Mouse (Mus musculus): Measurements from ENCODE around the gene Lrrc4c. TPM values are rescaled to one million over a fixed set of nuclear protein-coding genes. Genes with fewer than 3 reads are reported as not detected.

Gene Lrrc4c
- polyA plus RNA-seq, 1 experiment = not detected

- Histone ChIP-seq H3K27me3 (ENCODE audit: control insufficient read depth, insufficient read depth, low read length, poor library complexity, severe bottlenecking) (no peaks in the 10 kb centered on the region), H3K27ac (ENCODE audit: insufficient read depth, low read length) (no peak overlapping the region), H3K36me3 (ENCODE audit: control insufficient read depth, insufficient read depth, low read length, poor library complexity, severe bottlenecking) (no peaks in the 10 kb centered on the region), H3K4me3 (ENCODE audit: low read depth, low read length) (no peak overlapping the region), H3K9ac (ENCODE audit: low read depth, poor library complexity, severe bottlenecking) (no peak overlapping the region), H3K9me3 (replicated peaks; ENCODE audit: control insufficient read depth, insufficient read depth, low read length, poor library complexity, severe bottlenecking) (no peaks in the 10 kb centered on the region), H3K4me1 (ENCODE audit: control insufficient read depth, insufficient read depth, low read length) (no peaks in the 10 kb centered on the region)
- TF ChIP-seq POLR2A (IDR thresholded peaks at IDR 0.05; ENCODE audit: insufficient read depth, low read length) = no peak
- TF ChIP-seq EP300 (IDR thresholded peaks at IDR 0.05; ENCODE audit: insufficient read depth, low read depth, low read length) = no peak
- TF ChIP-seq CTCF (IDR thresholded peaks at IDR 0.05; ENCODE audit: low read depth, low read length) = no peak
Measured at GRCm38 (mm10) chr2:96763538-96763937, 445.6 kb downstream of the Lrrc4c start.

- TF ChIP-seq EP300 (IDR thresholded peaks at IDR 0.05; ENCODE audit: insufficient read depth, low read depth, low read length) = no peak
- TF ChIP-seq CTCF (IDR thresholded peaks at IDR 0.05; ENCODE audit: low read depth, low read length) = no peak
- TF ChIP-seq POLR2A (IDR thresholded peaks at IDR 0.05; ENCODE audit: insufficient read depth, low read length) = no peak
- no peaks in the 10 kb centered on the region for H3K9me3 ChIP-seq (replicated peaks; ENCODE audit: control insufficient read depth, insufficient read depth, low read length, poor library complexity, severe bottlenecking)
- no peak overlapping the region for H3K4me3 ChIP-seq (ENCODE audit: low read depth, low read length)
- no peaks in the 10 kb centered on the region for H3K36me3 ChIP-seq (ENCODE audit: control insufficient read depth, insufficient read depth, low read length, poor library complexity, severe bottlenecking)
- no peaks in the 10 kb centered on the region for H3K4me1 ChIP-seq (ENCODE audit: control insufficient read depth, insufficient read depth, low read length)
- H3K27me3 ChIP-seq (ENCODE audit: control insufficient read depth, insufficient read depth, low read length, poor library complexity, severe bottlenecking) = no peaks in the 10 kb centered on the region
- H3K27ac ChIP-seq (ENCODE audit: insufficient read depth, low read length) = no peak overlapping the region
- no peak overlapping the region for H3K9ac ChIP-seq (ENCODE audit: low read depth, poor library complexity, severe bottlenecking)
Measured at GRCm38 (mm10) chr2:96775376-96775775, 457.4 kb downstream of the Lrrc4c start.

GRCm38 (mm10) chr2:96796681-96797385 lies 478.9 kb downstream of the Lrrc4c start:
- no peak overlapping the region for H3K9ac ChIP-seq (ENCODE audit: low read depth, poor library complexity, severe bottlenecking)
- no peak for TF ChIP-seq POLR2A (IDR thresholded peaks at IDR 0.05; ENCODE audit: insufficient read depth, low read length)
- H3K9me3 ChIP-seq (replicated peaks; ENCODE audit: control insufficient read depth, insufficient read depth, low read length, poor library complexity, severe bottlenecking) = no peaks in the 10 kb centered on the region
- no peak overlapping the region for H3K27ac ChIP-seq (ENCODE audit: insufficient read depth, low read length)
- no peaks in the 10 kb centered on the region for H3K4me1 ChIP-seq (ENCODE audit: control insufficient read depth, insufficient read depth, low read length)
- no peaks in the 10 kb centered on the region for H3K36me3 ChIP-seq (ENCODE audit: control insufficient read depth, insufficient read depth, low read length, poor library complexity, severe bottlenecking)
- no peak overlapping the region for H3K4me3 ChIP-seq (ENCODE audit: low read depth, low read length)
- no peaks in the 10 kb centered on the region for H3K27me3 ChIP-seq (ENCODE audit: control insufficient read depth, insufficient read depth, low read length, poor library complexity, severe bottlenecking)

- Histone ChIP-seq H3K4me1 (ENCODE audit: control insufficient read depth, insufficient read depth, low read length) (no peaks in the 10 kb centered on the region), H3K9me3 (replicated peaks; ENCODE audit: control insufficient read depth, insufficient read depth, low read length, poor library complexity, severe bottlenecking) (no peaks in the 10 kb centered on the region), H3K36me3 (ENCODE audit: control insufficient read depth, insufficient read depth, low read length, poor library complexity, severe bottlenecking) (no peaks in the 10 kb centered on the region), H3K9ac (ENCODE audit: low read depth, poor library complexity, severe bottlenecking) (no peak overlapping the region), H3K27ac (ENCODE audit: insufficient read depth, low read length) (no peak overlapping the region), H3K4me3 (ENCODE audit: low read depth, low read length) (no peak overlapping the region), H3K27me3 (ENCODE audit: control insufficient read depth, insufficient read depth, low read length, poor library complexity, severe bottlenecking) (no peaks in the 10 kb centered on the region)
- TF ChIP-seq CTCF (IDR thresholded peaks at IDR 0.05; ENCODE audit: low read depth, low read length) = no peak
- no peak for TF ChIP-seq POLR2A (IDR thresholded peaks at IDR 0.05; ENCODE audit: insufficient read depth, low read length)
- TF ChIP-seq EP300 (IDR thresholded peaks at IDR 0.05; ENCODE audit: insufficient read depth, low read depth, low read length) = no peak
Measured at GRCm38 (mm10) chr2:96850839-96851396, 532.9 kb downstream of the Lrrc4c start.

GRCm38 (mm10) chr2:96853797-96854196 lies 535.8 kb downstream of the Lrrc4c start:
- Histone ChIP-seq H3K9me3 (replicated peaks; ENCODE audit: control insufficient read depth, insufficient read depth, low read length, poor library complexity, severe bottlenecking) (no peaks in the 10 kb centered on the region), H3K36me3 (ENCODE audit: control insufficient read depth, insufficient read depth, low read length, poor library complexity, severe bottlenecking) (no peaks in the 10 kb centered on the region), H3K27me3 (ENCODE audit: control insufficient read depth, insufficient read depth, low read length, poor library complexity, severe bottlenecking) (no peaks in the 10 kb centered on the region), H3K9ac (ENCODE audit: low read depth, poor library complexity, severe bottlenecking) (no peak overlapping the region), H3K4me3 (ENCODE audit: low read depth, low read length) (no peak overlapping the region), H3K27ac (ENCODE audit: insufficient read depth, low read length) (no peak overlapping the region), H3K4me1 (ENCODE audit: control insufficient read depth, insufficient read depth, low read length) (no peaks in the 10 kb centered on the region)
- TF ChIP-seq POLR2A (IDR thresholded peaks at IDR 0.05; ENCODE audit: insufficient read depth, low read length) = no peak
- TF ChIP-seq CTCF (IDR thresholded peaks at IDR 0.05; ENCODE audit: low read depth, low read length) = no peak
- no peak for TF ChIP-seq EP300 (IDR thresholded peaks at IDR 0.05; ENCODE audit: insufficient read depth, low read depth, low read length)

GRCm38 (mm10) chr2:96876062-96876461 lies 558.1 kb downstream of the Lrrc4c start:
- Histone ChIP-seq H3K27ac (ENCODE audit: insufficient read depth, low read length) (no peak overlapping the region), H3K9me3 (replicated peaks; ENCODE audit: control insufficient read depth, insufficient read depth, low read length, poor library complexity, severe bottlenecking) (no peaks in the 10 kb centered on the region), H3K9ac (ENCODE audit: low read depth, poor library complexity, severe bottlenecking) (no peak overlapping the region), H3K4me3 (ENCODE audit: low read depth, low read length) (no peak overlapping the region), H3K36me3 (ENCODE audit: control insufficient read depth, insufficient read depth, low read length, poor library complexity, severe bottlenecking) (no peaks in the 10 kb centered on the region), H3K27me3 (ENCODE audit: control insufficient read depth, insufficient read depth, low read length, poor library complexity, severe bottlenecking) (no peaks in the 10 kb centered on the region), H3K4me1 (ENCODE audit: control insufficient read depth, insufficient read depth, low read length) (no peaks in the 10 kb centered on the region)
- TF ChIP-seq POLR2A (IDR thresholded peaks at IDR 0.05; ENCODE audit: insufficient read depth, low read length) = no peak
- TF ChIP-seq EP300 (IDR thresholded peaks at IDR 0.05; ENCODE audit: insufficient read depth, low read depth, low read length) = no peak
- no peak for TF ChIP-seq CTCF (IDR thresholded peaks at IDR 0.05; ENCODE audit: low read depth, low read length)

Data from ES-Bruce4 (cell line).